Mouse (Mus musculus): ENCODE data around the gene Pick1.

DNA sequence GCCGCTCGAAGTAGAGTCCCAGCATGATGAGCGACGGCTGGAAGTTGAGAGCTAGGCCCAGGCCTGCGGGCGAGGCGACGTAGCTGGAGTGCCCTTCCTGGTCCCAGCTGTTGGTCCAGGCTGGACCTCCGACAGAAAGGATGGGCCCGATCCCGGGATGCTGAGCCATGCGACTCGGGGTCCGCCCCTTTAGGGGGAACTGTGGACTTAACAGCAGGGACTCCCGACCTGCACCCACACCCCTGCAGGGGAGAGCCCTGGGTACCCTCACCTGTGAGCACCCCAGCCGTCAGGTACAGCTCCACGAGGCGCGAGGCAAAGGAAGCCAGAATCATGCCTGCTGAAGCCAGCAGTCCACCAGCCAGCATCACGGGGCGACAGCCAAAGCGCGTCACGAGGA is 23.6 kb downstream of the Pick1 start:
- TF ChIP-seq CTCF (conservative IDR thresholded peaks at IDR 0.05; ENCODE audit: low read length): no peak
- TF ChIP-seq NANOG (IDR thresholded peaks at IDR 0.05; ENCODE audit: borderline replicate concordance, low read length): no peak

Data from E14TG2a.4 (cell line).